Mouse (Mus musculus) spleen, adult 12 weeks (tissue): ENCODE measurements around the gene Eva1a.

Source experiments
- DNase-seq: peaks from one replicate; pipeline ENCODE4 v3.0.0; 2022; ENCODE audit warnings: low spot score

The Eva1a gene

DNA sequence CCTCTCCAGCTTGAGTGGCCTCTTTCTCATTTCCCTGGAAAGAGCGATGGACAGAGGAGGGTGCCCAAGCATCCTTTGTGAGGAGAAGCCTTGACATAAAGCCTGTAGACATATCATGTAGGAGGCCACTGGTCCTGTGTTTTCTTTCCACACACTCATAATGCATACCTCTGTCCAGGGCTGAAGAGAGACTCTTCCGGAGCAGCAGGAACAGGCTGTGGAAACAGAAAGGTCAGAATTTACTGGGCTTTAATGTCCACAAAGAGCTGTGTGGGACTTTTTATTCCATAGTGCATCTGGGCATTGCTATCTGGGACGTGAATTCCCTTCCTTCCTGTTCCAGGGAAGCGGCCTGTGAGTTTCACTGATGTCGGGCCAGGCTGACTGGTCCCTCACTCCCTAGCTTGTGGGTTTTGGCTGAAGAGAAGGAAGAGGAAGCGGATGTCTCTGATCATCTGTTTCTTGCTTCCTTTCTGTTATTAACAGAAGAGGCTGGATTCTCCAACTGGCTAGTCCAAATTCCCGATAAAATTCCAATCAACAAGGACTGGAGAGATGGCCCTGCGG is 25.8 kb downstream of the Eva1a start:
- no peak for DNase-seq

DNA sequence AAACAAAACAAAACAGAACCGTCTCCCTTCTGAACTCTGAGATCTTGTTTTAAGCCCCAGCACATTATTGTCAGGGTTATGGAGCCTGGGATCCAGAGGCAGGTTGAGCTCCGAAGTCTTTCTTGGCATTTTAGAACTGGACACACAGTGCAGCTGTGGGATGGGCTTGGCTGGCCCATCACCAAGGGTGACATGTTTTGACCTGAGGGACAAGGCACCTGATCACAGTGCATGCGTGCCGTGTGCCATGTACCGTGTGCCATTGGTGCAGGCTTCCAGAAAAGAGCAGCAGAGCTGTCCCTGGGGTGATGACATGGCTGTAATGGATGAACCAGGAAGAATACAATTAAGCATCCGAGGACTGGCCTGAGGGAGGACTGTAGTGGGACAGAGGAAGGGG is 29.6 kb downstream of the Eva1a start:
- DNase-seq = no peak

DNA sequence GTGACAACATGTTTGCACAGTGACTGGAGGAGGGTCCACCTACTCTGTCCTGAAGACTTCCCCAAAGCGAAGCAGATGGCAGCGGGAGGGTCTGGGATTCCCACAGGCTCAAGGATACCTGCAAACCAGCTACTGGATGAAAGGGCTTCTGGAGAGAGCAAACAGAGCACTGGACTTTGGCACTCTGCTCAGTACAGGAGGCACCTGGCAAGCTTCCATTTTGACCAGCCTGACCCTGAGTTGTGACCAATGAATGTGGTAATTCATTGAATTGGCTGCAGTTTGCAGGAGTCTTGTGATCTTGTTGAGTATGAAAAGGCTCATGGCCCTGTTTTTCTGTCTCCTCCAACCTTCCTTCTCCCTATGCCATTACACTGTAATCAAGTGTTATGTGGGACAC is 32.2 kb downstream of the Eva1a start:
- no peak for DNase-seq

DNA sequence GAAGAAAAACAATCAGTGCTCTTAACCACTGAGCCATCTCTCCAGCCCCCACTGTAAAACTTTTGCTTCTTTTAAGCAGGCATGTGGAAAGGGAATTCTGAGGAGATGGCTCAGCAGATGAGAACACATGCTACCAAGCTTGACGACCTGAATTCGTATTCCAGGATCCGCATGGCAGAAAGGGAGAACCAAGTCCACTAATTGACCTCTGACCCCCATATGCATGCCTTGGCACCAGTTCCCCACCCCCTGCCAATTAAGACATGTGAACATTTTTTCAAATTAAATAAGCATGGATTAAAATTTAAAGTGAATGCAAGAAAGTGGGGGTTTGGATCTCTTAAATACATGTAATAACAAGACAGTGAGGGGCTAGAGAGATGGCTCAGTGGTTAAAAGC is 32.7 kb downstream of the Eva1a start:
- no peak for DNase-seq

DNA sequence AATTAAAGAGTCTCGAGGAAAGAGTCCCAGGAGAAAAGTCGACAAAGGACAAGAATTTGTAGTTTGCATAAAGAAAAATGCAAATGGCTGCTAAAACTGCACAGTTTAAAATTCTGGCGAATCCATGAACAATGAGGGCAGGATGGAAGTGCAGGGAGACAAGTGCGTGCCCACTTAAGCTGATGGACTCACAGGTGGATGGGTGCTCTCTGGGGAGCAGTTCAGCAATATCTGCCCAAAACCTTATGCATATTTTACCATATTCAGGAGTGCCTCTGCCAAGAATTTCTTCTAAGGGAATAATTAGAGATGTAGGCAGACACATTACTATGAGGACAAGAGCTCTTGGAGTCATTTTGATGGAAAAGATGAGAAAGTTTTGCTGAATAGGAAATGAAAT is 35.5 kb downstream of the Eva1a start:
- no peak for DNase-seq

DNA sequence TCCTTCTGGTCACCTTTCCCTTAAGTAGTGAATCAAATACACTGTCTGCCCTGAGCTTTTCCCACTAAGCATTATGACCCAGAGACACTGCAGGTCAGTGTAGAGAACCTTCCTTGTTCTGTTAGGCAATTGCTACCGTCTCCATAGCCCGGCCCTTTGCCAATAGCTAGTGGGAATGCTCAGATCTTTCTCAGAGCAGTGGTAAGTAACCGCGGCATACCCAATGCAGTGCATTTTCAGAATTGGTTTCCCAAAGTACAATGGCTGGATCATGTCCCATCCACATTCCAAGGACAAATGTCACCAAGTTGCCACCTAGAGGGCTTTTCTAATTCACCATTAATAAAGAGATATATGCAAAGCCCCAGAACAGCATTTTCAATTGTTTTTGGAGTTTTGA is 38.0 kb downstream of the Eva1a start:
- no peak for DNase-seq

DNA sequence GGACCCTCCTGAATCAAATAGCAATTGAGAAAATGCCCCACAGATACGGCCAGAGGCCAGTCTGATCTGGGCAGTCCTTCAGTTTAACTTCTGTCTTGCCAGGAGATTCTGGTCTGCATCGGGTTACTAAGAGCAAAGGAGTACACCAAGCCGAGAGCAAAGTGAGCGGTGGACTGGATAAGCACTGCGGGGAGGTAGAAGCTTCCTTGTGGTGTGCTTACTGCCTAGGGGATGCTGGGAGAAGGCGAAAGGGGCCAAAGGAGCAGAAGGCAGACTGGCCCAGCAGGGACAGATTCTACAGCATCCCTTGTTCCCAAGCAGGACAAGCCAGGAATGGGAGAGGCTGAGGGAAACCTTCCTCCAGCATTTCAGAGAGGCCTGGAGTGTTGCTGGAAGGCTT is 42.8 kb downstream of the Eva1a start:
- no peak for DNase-seq

DNA sequence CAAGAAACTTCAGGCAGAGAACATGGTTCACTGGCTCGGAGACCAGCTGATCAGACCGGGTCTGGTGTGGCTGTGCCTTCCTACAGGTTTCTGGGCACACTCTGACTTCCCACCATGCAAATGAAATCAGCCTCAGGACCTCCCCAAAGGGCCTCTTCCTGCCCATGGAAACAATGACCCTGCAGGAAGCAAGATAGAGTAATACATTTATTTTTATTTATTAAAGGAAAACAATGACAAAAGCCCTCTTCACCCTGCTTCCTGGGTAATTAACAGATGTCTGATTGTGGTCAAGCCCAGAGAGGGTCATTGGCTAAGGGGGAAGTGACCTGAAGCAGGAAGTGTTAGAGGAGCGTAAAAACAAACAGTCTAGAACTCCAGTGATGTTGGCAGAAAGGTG is 43.4 kb downstream of the Eva1a start:
- no peak for DNase-seq

DNA sequence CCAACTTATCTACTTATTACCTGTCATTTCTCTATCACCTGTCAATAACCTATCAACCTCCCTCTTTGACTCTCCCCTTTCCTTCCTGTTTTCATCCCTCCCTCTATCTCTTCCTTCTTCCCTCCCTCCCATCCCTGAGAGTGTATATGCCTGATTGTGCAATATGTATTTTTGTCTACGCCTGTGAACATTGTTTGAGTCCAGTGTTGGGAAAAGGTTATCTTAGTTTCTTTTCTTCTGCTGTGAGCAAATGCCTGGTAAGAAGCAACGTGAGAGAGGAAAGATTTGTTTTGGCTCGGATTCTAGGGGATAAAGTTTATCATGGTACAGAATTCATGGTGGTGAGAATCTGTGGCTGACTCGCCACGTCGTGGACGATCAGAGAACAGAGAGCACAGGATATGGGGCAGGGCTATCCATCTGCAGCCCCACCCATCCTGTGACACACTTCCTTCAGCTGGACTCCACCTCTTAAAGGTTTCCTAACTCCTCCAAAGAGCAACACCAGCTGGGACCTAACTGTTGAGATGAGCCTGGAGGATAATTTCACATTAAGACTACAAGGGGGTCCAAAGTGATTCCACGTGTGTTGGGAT is 44.6 kb downstream of the Eva1a start:
- no peak for DNase-seq

DNA sequence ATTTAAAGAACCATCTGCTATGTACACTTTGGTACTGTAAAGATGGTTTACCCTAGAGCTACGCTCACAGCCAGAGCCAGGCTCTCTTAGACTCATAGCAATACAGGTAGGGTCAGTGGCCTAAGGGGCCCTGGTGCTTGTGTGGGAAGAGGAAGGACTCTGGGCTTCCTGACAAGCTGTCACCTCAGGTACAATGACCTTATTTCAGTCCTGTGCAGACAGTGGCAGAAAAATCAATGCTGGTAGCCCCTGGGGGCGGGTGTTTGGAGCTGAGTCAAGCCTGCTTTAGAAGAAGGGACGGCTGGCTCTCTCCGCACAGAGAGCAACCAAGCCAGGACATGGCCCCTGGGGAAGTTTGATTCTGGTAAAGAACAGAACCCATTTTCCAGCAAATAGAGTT is 47.3 kb downstream of the Eva1a start:
- DNase-seq = no peak

DNA sequence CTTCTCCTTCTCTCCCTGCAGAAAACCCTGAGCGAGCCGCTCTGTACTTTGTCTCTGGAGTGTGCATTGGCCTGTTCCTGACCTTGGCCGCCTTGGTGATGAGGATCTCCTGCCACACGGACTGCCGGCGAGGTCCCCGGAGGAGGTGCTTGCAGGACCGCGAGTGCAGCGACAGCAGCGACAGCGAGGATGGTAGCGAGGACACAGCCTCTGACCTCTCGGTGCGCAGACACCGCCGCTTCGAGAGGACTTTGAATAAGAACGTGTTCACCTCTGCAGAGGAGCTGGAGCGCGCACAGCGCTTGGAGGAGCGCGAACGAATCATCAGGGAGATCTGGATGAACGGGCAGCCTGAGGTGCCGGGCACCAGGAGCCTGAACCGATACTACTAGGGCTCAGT is 50.9 kb downstream of the Eva1a start:
- DNase-seq = no peak

DNA sequence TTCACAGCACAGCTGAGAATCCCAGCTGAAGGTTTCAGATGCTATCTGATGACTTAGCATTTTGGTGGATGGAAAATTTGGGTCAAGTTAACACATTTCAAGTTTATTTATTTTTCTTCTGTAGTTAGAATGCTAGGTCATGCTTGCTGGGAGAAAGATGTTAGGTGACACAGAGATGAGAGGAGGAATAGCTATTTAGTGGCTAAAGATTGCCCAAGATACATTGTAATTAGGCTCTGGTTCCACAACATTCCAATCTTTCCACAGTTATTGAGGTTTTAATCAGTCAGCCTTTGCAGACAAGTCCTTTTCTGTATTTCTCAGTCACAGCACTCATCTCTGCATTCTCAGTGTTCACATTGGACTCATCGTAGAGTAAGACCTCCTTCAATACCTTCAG is 56.9 kb downstream of the Eva1a start:
- no peak for DNase-seq

DNA sequence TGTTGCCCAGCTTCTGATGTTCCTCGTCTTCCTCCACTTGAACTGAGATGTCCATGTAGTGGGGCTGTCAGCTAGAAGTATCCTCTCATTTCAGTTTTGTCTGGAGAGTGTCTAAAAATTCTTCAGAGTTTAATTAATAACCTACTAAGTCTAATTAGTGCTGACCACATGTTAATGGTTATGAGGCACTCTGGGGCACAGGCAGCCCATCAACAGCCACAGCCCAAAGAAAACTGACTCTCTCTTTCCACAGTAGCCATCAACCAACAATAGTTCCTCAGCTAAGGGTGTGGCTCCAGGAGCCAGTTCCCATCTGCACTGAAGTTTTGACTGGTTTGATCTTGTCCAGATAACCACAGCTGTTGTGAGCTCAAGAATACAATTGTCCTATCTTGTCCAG is 57.6 kb downstream of the Eva1a start:
- DNase-seq = no peak

DNA sequence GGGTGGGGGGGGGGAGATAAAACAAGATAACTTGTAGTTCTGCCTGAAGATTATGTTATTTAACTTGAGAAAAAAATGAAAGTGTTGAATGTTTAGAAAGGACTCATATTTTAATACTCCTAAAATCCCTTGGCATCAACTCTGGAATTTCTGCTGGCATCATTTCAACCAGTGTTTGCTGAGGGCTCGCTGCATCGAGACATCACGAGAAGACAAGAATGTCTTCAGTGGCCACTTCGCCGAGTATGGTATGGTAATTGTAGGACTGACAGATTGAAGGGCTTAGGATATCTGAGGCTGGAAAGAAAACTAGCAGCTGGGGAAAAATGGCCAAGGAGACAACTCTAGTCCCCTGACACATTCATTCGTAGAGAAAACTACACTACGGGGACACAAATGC is 69.6 kb downstream of the Eva1a start:
- no peak for DNase-seq

DNA sequence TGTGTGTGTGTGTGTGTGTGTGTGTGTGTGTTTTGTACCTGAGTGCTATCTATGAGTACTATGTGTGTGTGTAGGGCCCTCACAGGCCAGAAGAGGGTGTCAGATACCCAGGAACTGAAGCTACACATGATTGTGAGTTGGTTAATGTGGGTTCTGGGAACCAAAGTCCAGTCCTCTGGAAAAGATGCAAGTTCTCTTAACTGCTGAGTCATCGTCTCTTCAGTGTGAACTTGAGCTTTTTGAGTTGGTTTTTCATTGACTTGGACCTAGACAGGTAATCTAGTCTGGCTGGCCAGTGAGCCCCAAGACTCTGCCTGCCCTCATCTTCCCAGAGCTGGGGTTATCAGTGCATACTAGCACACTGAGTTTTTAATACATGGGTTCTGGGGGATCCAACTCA is 70.3 kb downstream of the Eva1a start:
- DNase-seq = no peak

DNA sequence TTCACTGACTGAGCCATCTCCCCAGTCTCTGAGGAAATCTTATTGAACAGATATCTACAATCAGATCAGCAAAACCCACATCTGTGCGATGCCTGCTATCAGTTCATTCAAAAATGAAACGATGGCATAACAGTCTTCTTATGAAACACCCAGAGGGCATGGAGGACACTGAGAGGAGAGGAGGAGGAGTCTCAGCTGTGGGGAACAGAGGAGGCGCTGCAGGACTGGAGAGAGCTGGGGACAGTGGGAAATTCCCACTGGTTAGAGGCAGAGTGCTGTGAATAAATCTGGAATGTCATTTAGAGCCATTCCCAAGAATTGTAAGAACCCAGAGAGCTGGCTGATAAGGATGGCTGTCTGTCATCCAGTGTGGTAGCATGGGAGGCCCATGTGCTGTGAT is 70.7 kb downstream of the Eva1a start:
- no peak for DNase-seq

DNA sequence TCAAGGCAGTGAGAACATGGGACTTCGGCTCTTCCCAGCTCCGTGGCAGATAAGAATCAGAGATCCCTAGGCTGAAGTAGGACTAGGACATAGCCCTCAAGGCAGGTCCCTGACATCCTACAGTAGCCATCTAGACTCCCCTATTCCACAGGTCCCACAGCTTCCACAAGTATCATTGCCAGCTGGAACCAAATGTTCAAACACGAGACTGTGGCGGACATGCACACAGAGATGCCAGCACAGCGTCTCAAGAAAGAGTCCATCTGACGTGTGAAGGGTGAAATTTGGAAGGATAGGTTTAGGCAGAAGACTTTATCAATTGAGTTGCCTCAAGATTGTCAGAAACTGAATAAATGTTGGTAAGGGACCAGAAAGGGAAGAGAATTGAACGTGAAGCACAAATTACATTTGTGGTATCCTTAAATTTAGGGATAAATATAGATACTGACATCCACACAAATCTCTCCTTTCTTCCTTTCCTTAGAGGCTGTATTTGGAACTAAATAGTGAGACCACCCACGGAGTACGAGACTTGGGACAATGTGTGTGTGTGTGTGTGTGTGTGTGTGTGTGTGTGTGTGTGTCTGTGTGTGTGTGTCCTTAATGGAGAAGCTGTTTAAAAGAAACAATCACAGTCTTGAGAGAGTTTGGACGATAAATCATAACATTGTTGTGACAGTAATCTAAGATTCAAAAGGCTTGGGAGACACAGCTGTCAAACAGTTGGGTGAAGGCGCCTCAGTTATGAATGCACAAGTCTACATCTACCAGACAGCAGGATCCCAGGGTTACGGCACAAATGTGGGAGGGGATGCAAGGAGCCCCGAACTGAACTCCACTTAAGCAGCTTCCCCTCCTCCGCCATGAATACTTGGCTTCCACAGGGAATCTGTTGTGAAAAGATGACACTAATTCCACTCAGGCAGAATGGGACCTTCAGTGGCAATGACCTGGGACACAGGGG is 71.6 kb downstream of the Eva1a start:
- no peak for DNase-seq

DNA sequence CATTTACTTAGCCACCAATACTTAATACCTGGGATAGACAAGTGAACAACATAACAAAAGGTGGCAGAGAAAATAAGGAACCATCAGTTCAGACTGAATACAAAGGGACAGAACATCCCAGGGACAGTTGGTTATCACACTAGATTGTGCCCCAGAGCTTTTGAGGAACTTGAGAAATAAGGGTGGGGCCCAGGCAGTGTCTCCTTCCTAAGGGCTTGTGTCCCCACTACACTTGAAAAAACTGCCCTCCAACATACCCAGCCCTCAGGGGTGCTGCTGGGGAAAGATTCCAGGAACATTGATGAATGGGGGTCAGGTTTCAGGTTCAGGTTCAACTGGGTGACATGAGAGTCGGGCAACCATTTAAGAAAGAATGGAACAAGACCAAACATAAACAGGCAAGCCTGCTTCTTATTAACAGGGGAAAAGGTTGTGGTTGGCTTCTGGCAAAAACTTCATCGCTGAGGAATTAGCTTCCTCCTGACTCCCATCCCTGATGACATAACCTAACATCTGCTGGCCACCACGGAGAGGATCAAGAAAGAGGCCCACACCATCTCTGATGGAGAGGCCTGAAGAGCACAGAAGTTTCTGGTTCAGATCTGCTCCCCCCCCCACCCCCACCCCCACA is 74.6 kb downstream of the Eva1a start:
- no peak for DNase-seq

DNA sequence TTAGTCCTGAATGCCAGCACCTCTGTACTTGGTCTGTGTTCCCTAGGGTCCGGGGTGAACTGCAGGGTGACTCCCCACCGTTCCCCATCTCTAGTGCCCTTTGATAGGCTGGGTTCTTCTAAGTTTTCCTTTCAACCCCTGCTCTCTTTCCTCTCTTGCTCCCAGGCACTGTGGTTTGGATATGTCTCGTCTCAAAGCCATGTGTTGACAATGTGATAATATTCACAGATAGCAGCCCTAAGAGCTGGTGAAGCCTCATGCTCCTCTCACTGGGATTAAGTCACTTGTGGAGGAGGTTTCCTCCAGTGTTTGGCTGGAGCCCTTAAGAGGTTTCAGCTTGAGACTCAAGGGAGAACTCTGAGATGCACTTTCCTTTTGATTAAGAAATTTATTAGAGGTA is 75.3 kb downstream of the Eva1a start:
- no peak for DNase-seq

DNA sequence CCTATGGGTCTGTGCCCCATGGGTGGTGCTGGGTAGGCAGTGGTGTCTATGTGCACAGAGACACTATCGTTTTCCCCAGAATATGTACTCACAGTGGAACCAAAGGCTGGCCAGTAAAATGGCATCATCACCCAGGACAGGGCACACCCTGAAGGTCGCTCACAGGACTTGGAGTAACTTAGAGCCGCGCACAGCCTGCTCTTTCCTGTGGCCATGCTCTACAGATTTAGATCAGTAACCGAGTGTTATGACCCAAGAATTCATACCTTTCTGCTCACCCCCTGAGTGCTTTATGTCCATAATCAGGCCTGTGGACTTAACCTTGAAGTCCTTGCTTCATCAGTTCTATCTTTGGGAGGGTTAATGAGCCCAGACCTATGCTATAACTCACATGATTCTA is 77.0 kb downstream of the Eva1a start:
- no peak for DNase-seq

DNA sequence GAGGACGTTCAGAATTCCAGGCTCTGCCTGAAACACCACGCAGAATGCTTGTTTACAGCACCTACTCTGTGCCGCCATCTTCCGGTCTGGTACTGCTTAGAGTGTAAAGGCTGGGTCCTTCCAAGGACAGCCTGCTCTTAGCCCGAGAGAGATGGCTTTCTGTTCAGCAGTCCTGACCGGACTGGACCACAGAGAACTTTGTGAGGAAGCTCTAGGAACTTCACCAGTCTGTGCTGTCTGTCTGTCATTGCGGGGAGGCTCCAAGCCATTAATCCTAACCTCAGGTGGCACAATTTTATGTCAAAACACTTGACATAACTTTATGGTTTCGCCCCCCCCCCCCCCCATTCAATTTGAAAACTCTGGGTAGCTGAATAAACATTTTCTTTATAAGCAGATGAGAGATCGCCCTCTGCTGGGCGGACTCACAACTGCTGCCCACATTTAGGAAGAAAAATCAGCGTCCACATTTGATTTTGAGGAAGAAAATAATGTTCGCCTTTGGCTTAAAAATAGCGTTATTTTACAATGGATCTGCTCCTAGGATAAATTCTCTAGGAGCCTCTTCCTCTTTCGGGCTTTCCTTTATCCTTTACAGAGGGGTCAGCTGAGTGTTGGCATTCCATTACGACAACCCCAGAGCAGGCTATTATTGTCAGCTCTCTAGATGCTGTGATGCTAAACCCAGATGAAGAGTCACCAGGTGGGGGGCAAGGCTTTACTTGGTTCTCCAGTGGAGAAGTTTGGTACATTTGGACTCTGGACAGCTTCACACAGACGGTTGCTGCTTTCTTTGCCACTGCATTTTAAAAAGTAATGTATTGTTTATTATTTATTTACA is 78.7 kb downstream of the Eva1a start:
- DNase-seq = no peak

DNA sequence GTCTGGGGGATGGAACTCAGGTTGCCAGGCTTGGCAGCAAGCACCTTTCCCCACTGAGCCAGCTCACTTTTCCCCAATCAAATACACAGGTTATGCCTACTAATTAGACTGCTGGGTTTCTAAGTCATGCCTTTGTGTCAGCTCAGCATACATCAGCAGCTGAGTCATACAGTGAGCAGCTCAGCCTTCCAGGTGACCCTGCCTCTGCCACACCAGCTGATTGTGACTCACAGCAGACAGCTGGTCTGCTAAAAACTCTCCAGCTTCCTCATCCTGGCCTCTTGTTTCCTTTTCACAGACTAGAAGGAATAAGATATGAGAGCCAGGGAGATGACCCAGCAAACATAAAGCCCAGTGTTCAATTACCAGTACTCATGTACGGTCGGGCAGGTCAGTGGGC is 84.3 kb downstream of the Eva1a start:
- no peak for DNase-seq
